ENCODE assay signal across 9 mouse cellular contexts in genomic region chr16:83420676-83421075, GRCm38 (mm10).
DNase-seq lines count a peak whose midpoint lies in the region; ATAC-seq and TF ChIP-seq lines count a peak whose summit lies in the region.
"Had no signal": no experiment of that assay in that cellular context is flagged by ENCODE, and none has a peak within 500 bp of the region (broad histone marks: within the 10 kb centered on the region; RNA-seq: fewer than 3 reads in every experiment).

No protein-coding gene starts in this region.

- TF ChIP-seq POLR2A in cerebellum, adult 2 months (IDR thresholded peaks at IDR 0.05; ENCODE audit: borderline replicate concordance, insufficient read depth, low read length) = no peak

- peak; percentile 75; the same call in 1 of the 2 replicates for ATAC-seq in forebrain, embryonic 14.5 days
- no peak for ATAC-seq in megakaryocyte progenitor cell, adult 5-6 weeks (replicated peaks; ENCODE audit: poor library complexity)
- ATAC-seq: midbrain, embryonic 13.5 days had no signal

- H3K36me3 ChIP-seq in forebrain, embryonic 14.5 days (ENCODE audit: control insufficient read depth, insufficient read depth, low read length) = no peaks in the 10 kb centered on the region
- no peaks in the 10 kb centered on the region for H3K36me3 ChIP-seq in forebrain, embryonic 10.5 days (replicated peaks)
- H3K36me3 ChIP-seq: midbrain, embryonic 13.5 days had no signal

- peak; percentile 82 for DNase-seq in forebrain, embryonic 14.5 days (ENCODE audit: low spot score)
- no peak for DNase-seq in forebrain, embryonic 10.5 days (ENCODE audit: extremely low spot score, low spot score)
- DNase-seq in cerebellum, adult 2 months = peak; percentile 83 to 93
- peak; percentile 44 to 72 for DNase-seq in layer of hippocampus, adult 2 months (ENCODE audit: low spot score in 2 of 2)
- DNase-seq in lung, postnatal 10 days = peak; percentile 32
- DNase-seq in thymus, postnatal 25 days = no peak
- DNase-seq in urinary bladder, postnatal 4 days (ENCODE audit: low spot score in 2 of 2) = no peak

- H3K9me3 ChIP-seq in forebrain, embryonic 14.5 days (replicated peaks; ENCODE audit: control insufficient read depth, low read length) = no peaks in the 10 kb centered on the region
- H3K9me3 ChIP-seq in forebrain, embryonic 10.5 days = no peaks in the 10 kb centered on the region
- H3K9me3 ChIP-seq: midbrain, embryonic 13.5 days had no signal

- H3K9ac ChIP-seq in forebrain, embryonic 14.5 days (ENCODE audit: low read length) = no peak overlapping the region
- H3K9ac ChIP-seq: midbrain, embryonic 13.5 days had no signal

- H3K4me1 ChIP-seq in forebrain, embryonic 14.5 days (ENCODE audit: control insufficient read depth, insufficient read depth, low read length) = no peaks in the 10 kb centered on the region
- no peaks in the 10 kb centered on the region for H3K4me1 ChIP-seq in forebrain, embryonic 10.5 days
- no peaks in the 10 kb centered on the region; the same call in 1 of the 2 replicates for H3K4me1 ChIP-seq in cerebellum, adult 2 months (ENCODE audit: control insufficient read depth, insufficient read depth, low read length)
- H3K4me1 ChIP-seq: midbrain, embryonic 13.5 days had no signal

- no peak overlapping the region for H3K4me2 ChIP-seq in forebrain, embryonic 14.5 days (ENCODE audit: low read length)
- H3K4me2 ChIP-seq: midbrain, embryonic 13.5 days had no signal

- H3K27ac ChIP-seq in forebrain, embryonic 14.5 days (ENCODE audit: low read depth, low read length) = no peak overlapping the region
- no peak overlapping the region for H3K27ac ChIP-seq in forebrain, embryonic 10.5 days
- no peak overlapping the region for H3K27ac ChIP-seq in cerebellum, adult 2 months (ENCODE audit: insufficient read depth, low read length)
- no peak overlapping the region for H3K27ac ChIP-seq in layer of hippocampus, adult 2 months
- H3K27ac ChIP-seq: midbrain, embryonic 13.5 days had no signal

- H3K27me3 ChIP-seq in forebrain, embryonic 14.5 days (replicated peaks; ENCODE audit: control insufficient read depth, insufficient read depth, low read length) = no peaks in the 10 kb centered on the region
- H3K27me3 ChIP-seq in forebrain, embryonic 10.5 days (ENCODE audit: poor library complexity, severe bottlenecking) = no peaks in the 10 kb centered on the region
- no peaks in the 10 kb centered on the region for H3K27me3 ChIP-seq in cerebellum, adult 2 months (ENCODE audit: control insufficient read depth, insufficient read depth, low read length)
- H3K27me3 ChIP-seq: midbrain, embryonic 13.5 days had no signal

- TF ChIP-seq CTCF in cerebellum, adult 2 months (IDR thresholded peaks at IDR 0.05; ENCODE audit: borderline replicate concordance, insufficient read depth, low read depth, low read length) = no peak
- TF ChIP-seq CTCF in layer of hippocampus, adult 2 months (conservative IDR thresholded peaks at IDR 0.05) = no peak

- 40% methylated on average over 1 of the region's 1 CpGs for WGBS in forebrain, embryonic 14.5 days
- 69% methylated on average over 1 of the region's 1 CpGs for WGBS in forebrain, embryonic 10.5 days
- 9% methylated on average over 1 of the region's 1 CpGs for WGBS in cerebellum, adult 2 months

- no peak overlapping the region for H3K4me3 ChIP-seq in forebrain, embryonic 14.5 days (ENCODE audit: low read depth, low read length)
- no peak overlapping the region for H3K4me3 ChIP-seq in forebrain, embryonic 10.5 days
- no peak overlapping the region for H3K4me3 ChIP-seq in cerebellum, adult 2 months (replicated peaks; ENCODE audit: insufficient read depth, low read depth, low read length)
- H3K4me3 ChIP-seq in layer of hippocampus, adult 2 months = no peak overlapping the region
- H3K4me3 ChIP-seq: midbrain, embryonic 13.5 days had no signal

Comparison
In these comparisons a context has a peak if more than half of its experiments do, and no peak if none do; other contexts are left out.
1. DNase-seq: peak in forebrain, embryonic 14.5 days (single experiment), cerebellum, adult 2 months (2 of 2), layer of hippocampus, adult 2 months (2 of 2) and lung, postnatal 10 days (single experiment); none in forebrain, embryonic 10.5 days (single experiment), thymus, postnatal 25 days (single experiment) and urinary bladder, postnatal 4 days (0 of 2).